Mouse (Mus musculus): ENCODE data around the gene Fat3. TPM values are rescaled to one million over a fixed set of nuclear protein-coding genes. Genes with fewer than 3 reads are reported as not detected.

The Fat3 gene
- total RNA-seq, 1 experiment, result 0.58 TPM

DNA sequence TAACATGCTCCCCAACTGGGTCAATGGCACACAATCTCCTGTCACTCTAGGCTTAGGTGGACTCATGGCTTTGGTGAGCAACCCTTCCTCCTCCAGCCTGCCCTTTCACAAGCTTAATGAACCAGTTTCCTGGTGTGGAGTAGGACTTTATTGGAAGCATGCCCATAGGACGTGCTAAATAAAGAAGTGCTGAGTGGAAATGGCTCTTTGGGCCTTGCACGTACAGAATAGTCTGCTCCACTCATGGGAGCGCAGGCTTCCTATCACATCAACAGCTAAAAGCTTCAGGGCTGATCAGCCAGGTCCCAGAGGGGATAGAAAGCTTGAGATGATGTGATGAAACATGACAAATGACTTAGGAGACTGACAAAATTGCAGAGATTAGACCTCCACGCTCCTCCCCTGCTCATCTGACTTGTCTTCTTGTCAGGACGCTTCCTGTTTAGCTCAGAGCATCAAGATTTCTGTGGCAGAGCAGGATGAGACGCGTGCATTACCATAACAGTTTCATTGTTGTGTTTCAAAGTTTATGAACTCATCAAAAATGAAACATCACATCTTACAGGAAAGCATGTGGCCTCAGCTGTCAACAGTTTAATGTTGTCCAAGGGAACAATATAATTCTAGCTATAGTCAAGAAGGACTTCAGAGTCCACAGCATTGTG, 386.1 kb downstream of the Fat3 start:
- Histone ChIP-seq H3K4me3 (ENCODE audit: insufficient read depth in 1 of 2, low read depth in 1 of 2, low read length in 2 of 2, poor library complexity in 1 of 2, severe bottlenecking in 1 of 2) (no peak overlapping the region), H3K4me1 (ENCODE audit: control insufficient read depth in 2 of 2, insufficient read depth in 2 of 2, low read length in 2 of 2, poor library complexity in 1 of 2) (no peaks in the 10 kb centered on the region), H3K36me3 (ENCODE audit: control insufficient read depth, insufficient read depth, low read length, poor library complexity, severe bottlenecking) (no peaks in the 10 kb centered on the region), H3K9me3 (ENCODE audit: control insufficient read depth, insufficient read depth, low read depth, low read length) (no peaks in the 10 kb centered on the region), H3K9ac (ENCODE audit: insufficient read depth, low read depth, low read length, poor library complexity, severe bottlenecking) (no peak overlapping the region), H3K27ac (ENCODE audit: insufficient read depth, low read depth, low read length, poor library complexity, severe bottlenecking) (no peak overlapping the region)
- no peak for DNase-seq (ENCODE audit: low read depth, low spot score)
- no peak for TF ChIP-seq ZNF384 (IDR thresholded peaks at IDR 0.05; ENCODE audit: low read depth, low read length)
- no peak for TF ChIP-seq CHD2 (IDR thresholded peaks at IDR 0.05; ENCODE audit: low read depth, low read length)
- TF ChIP-seq MAFK (IDR thresholded peaks at IDR 0.05; ENCODE audit: insufficient read depth, low read depth, low read length), result no peak
- no peak for TF ChIP-seq ZC3H11A (IDR thresholded peaks at IDR 0.05; ENCODE audit: borderline replicate concordance, low read depth, low read length)
- no peak for TF ChIP-seq HCFC1 (IDR thresholded peaks at IDR 0.05; ENCODE audit: borderline replicate concordance, insufficient read depth, low read length)
- in situ Hi-C loops (cut with MboI; ENCODE audit: low sequenced_read_pairs in 2 of 2, unreplicated experiment in 2 of 2), result no loop called here

DNA sequence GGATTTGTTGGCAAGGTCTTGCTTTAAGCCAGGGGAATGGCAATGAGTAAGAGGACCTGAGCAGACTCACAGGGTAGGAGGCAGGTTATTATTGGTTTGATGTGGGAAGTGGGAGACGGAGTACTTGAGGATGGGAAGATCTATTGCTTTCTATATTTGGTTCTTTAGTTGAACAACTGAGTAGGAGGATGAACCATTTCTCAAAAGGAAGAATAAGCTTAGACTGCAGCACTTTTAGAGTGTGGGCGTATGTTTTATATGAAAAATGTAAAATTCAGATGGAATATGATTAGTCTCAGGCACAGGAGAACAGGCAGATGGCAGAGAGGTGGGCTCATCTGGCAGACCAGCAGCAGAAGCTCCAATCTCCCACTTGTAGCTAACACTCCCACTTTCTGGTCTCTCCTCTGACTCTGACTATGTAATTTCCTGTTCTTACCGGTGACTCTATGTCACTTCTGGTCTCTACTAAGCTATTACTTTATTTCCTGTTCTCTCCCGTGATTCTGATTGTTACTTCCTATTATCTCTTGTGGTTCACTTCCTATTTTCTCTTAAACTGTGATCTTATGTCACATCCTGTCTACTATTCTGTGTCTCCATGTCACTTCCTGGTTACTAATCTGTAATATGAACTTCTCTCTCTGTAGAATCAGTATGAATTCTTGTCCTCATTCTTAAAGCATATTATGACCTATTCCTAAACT, 387.0 kb downstream of the Fat3 start:
- no peak for DNase-seq (ENCODE audit: low read depth, low spot score)
- Histone ChIP-seq H3K4me3 (ENCODE audit: insufficient read depth in 1 of 2, low read depth in 1 of 2, low read length in 2 of 2, poor library complexity in 1 of 2, severe bottlenecking in 1 of 2) (no peak overlapping the region), H3K4me1 (ENCODE audit: control insufficient read depth in 2 of 2, insufficient read depth in 2 of 2, low read length in 2 of 2, poor library complexity in 1 of 2) (no peaks in the 10 kb centered on the region), H3K36me3 (ENCODE audit: control insufficient read depth, insufficient read depth, low read length, poor library complexity, severe bottlenecking) (no peaks in the 10 kb centered on the region), H3K27ac (ENCODE audit: insufficient read depth, low read depth, low read length, poor library complexity, severe bottlenecking) (no peak overlapping the region), H3K9ac (ENCODE audit: insufficient read depth, low read depth, low read length, poor library complexity, severe bottlenecking) (no peak overlapping the region), H3K9me3 (ENCODE audit: control insufficient read depth, insufficient read depth, low read depth, low read length) (no peaks in the 10 kb centered on the region)
- in situ Hi-C loops (cut with MboI; ENCODE audit: low sequenced_read_pairs in 2 of 2, unreplicated experiment in 2 of 2), result no loop called here
- no peak for TF ChIP-seq HCFC1 (IDR thresholded peaks at IDR 0.05; ENCODE audit: borderline replicate concordance, insufficient read depth, low read length)
- no peak for TF ChIP-seq ZC3H11A (IDR thresholded peaks at IDR 0.05; ENCODE audit: borderline replicate concordance, low read depth, low read length)
- TF ChIP-seq ZNF384 (IDR thresholded peaks at IDR 0.05; ENCODE audit: low read depth, low read length), result no peak
- TF ChIP-seq MAFK (IDR thresholded peaks at IDR 0.05; ENCODE audit: insufficient read depth, low read depth, low read length), result no peak
- TF ChIP-seq CHD2 (IDR thresholded peaks at IDR 0.05; ENCODE audit: low read depth, low read length), result no peak

DNA sequence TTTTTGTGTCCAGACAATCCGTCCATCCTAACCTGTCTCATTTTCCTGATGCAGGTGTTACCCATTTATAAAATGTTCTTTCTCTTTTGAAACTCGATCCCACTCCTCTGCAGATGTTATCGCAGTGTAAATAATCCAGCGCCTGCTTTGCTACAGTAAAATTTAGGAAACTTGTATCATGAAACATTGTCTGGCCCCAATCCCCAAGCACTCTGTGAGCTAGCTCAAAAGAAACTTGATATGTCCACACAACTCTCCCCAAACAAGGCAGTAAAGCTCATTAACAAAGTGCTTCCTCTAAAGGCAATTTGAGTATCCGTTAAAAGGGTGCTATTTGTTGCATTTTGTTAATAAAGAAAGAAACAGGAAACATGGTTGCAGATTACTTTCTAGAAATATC, 393.2 kb downstream of the Fat3 start:
- TF ChIP-seq HCFC1 (IDR thresholded peaks at IDR 0.05; ENCODE audit: borderline replicate concordance, insufficient read depth, low read length), result no peak
- TF ChIP-seq CHD2 (IDR thresholded peaks at IDR 0.05; ENCODE audit: low read depth, low read length), result no peak
- no peak for TF ChIP-seq MAFK (IDR thresholded peaks at IDR 0.05; ENCODE audit: insufficient read depth, low read depth, low read length)
- TF ChIP-seq ZC3H11A (IDR thresholded peaks at IDR 0.05; ENCODE audit: borderline replicate concordance, low read depth, low read length), result no peak
- no peak for TF ChIP-seq ZNF384 (IDR thresholded peaks at IDR 0.05; ENCODE audit: low read depth, low read length)
- Histone ChIP-seq H3K9ac (ENCODE audit: insufficient read depth, low read depth, low read length, poor library complexity, severe bottlenecking) (no peak overlapping the region), H3K9me3 (ENCODE audit: control insufficient read depth, insufficient read depth, low read depth, low read length) (no peaks in the 10 kb centered on the region), H3K36me3 (ENCODE audit: control insufficient read depth, insufficient read depth, low read length, poor library complexity, severe bottlenecking) (no peaks in the 10 kb centered on the region), H3K27ac (ENCODE audit: insufficient read depth, low read depth, low read length, poor library complexity, severe bottlenecking) (no peak overlapping the region), H3K4me1 (ENCODE audit: control insufficient read depth in 2 of 2, insufficient read depth in 2 of 2, low read length in 2 of 2, poor library complexity in 1 of 2) (no peaks in the 10 kb centered on the region), H3K4me3 (ENCODE audit: insufficient read depth in 1 of 2, low read depth in 1 of 2, low read length in 2 of 2, poor library complexity in 1 of 2, severe bottlenecking in 1 of 2) (no peak overlapping the region)
- in situ Hi-C loops (cut with MboI; ENCODE audit: low sequenced_read_pairs in 2 of 2, unreplicated experiment in 2 of 2), result no loop called here
- no peak for DNase-seq (ENCODE audit: low read depth, low spot score)

DNA sequence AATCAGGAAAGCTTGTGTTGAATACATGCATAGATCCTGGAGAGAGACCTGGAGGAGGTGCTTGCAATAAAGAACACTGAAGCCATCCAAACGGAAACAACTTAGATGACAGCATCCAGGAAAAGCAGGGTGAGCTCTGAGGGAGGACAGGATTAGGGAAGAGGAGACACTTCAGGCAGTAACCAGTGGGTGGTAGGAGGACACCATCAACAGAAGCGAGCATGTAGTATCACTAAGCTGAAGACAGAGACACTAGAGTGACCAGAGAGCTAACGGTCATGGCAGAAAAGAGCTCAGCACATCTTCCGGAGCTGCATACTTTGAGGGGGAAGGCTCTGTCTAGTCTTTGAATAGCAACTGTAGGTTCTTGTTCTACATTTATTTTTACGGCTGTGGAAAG, 393.7 kb downstream of the Fat3 start:
- in situ Hi-C loops (cut with MboI; ENCODE audit: low sequenced_read_pairs in 2 of 2, unreplicated experiment in 2 of 2), result no loop called here
- Histone ChIP-seq H3K9ac (ENCODE audit: insufficient read depth, low read depth, low read length, poor library complexity, severe bottlenecking) (no peak overlapping the region), H3K4me1 (ENCODE audit: control insufficient read depth in 2 of 2, insufficient read depth in 2 of 2, low read length in 2 of 2, poor library complexity in 1 of 2) (no peaks in the 10 kb centered on the region), H3K9me3 (ENCODE audit: control insufficient read depth, insufficient read depth, low read depth, low read length) (no peaks in the 10 kb centered on the region), H3K27ac (ENCODE audit: insufficient read depth, low read depth, low read length, poor library complexity, severe bottlenecking) (no peak overlapping the region), H3K4me3 (ENCODE audit: insufficient read depth in 1 of 2, low read depth in 1 of 2, low read length in 2 of 2, poor library complexity in 1 of 2, severe bottlenecking in 1 of 2) (no peak overlapping the region), H3K36me3 (ENCODE audit: control insufficient read depth, insufficient read depth, low read length, poor library complexity, severe bottlenecking) (no peaks in the 10 kb centered on the region)
- DNase-seq (ENCODE audit: low read depth, low spot score), result no peak
- no peak for TF ChIP-seq HCFC1 (IDR thresholded peaks at IDR 0.05; ENCODE audit: borderline replicate concordance, insufficient read depth, low read length)
- no peak for TF ChIP-seq ZC3H11A (IDR thresholded peaks at IDR 0.05; ENCODE audit: borderline replicate concordance, low read depth, low read length)
- TF ChIP-seq CHD2 (IDR thresholded peaks at IDR 0.05; ENCODE audit: low read depth, low read length), result no peak
- TF ChIP-seq ZNF384 (IDR thresholded peaks at IDR 0.05; ENCODE audit: low read depth, low read length), result no peak
- no peak for TF ChIP-seq MAFK (IDR thresholded peaks at IDR 0.05; ENCODE audit: insufficient read depth, low read depth, low read length)

Measured in ES-E14 (cell line).